12 mouse cellular contexts compared by ENCODE assay signal in the genomic region with DNA sequence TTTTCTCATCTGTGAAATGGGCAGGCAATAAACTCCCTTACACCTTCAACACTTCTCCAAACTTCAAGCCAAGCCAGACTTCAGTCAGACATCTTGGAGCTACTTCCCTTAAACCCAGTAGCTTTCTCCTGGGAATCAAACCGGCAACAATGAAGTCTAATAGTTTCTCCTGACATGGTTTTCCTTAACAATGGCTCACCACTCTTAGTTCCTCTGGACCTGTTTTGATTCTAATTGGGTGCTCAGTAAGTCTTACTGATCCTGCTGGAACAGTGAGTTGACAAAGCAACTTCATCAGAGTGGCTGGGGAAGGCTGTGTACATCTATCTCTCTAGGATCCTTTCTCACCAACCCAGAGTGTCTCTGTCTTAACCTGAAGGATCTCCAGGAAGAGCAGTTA.
"Had no signal": no experiment of that assay in that cellular context is flagged by ENCODE, and none has a peak within 500 bp of the region (broad histone marks: within the 10 kb centered on the region; RNA-seq: fewer than 3 reads in every experiment).

No protein-coding gene starts in this region.

- DNase-seq: retina, postnatal 1 day; right cerebral cortex, adult 18-20 months; right cerebral cortex, postnatal 14 days; right cerebral cortex, postnatal 25 days; right cerebral cortex, postnatal 4 days; spleen, adult 18-20 months; thymus, adult 18-20 months; thymus, adult 2 months; thymus, postnatal 14 days; thymus, postnatal 25 days; thymus, postnatal 36 days; thymus, postnatal 4 days had no signal
